Mouse (Mus musculus): ENCODE data around the gene Cnppd1. TPM values are rescaled to one million over a fixed set of nuclear protein-coding genes. Genes with fewer than 3 reads are reported as not detected.

Gene Cnppd1
- 45.6 and 45.9 TPM in 2 replicates for polyA plus RNA-seq (2015; fragmentation: Nextera tagmentation; extraction: Ambion mirVana)

DNA sequence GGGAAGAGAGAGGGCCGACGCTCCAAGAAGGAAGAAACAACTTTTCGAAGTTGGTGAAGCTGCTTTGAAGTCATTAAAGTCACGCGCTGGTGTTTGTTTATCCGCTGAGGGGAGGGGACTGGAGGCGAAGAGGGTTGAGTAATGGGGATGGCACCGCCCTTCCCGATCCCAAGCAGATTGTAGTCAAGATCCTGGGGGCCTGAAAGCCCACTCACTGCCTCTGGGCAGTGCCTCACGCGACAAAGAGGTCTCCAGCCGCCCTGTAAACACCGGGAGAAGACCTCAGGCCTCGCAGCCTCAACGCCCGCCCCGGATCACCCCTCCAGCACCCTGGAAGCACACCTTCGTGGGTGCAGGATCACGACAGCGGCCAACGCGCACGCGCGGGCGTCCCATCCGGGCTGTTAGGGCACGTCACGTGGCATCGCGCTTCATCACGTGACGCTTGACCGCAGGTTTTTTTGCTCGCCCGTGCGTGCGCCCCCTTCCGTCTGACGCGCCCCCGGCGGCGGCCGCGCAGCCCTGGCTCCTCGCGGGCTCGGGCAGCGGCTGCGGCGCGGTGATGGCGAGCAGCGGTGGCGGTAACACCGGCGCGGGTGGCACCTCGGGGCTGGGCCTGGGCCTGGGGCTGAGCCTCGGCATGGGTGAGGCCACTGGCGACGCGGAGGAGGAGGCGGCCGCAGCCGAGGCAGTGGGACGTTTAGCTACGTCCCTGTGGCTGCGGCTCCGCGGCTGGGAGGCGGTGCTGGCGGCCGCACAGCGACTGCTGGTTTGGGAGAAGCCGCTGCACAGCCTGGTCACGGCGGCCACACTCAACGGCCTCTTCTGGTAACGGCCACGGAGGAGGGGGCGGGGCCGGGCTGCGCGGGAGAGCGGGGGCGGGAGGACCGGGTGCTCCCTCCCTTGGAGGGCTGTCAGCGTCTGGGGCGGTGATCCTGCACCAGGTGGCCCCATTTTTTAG lies at the start of gene Cnppd1, which contains the start of gene Retreg2:
Cnppd1 (minus strand) TSS at position 411 of the 961 bp plus-strand sequence.
Retreg2 (plus strand) TSS at position 478 of the 961 bp plus-strand sequence.
- Histone ChIP-seq H3K4me1 (replicated peaks; ENCODE audit: control insufficient read depth, insufficient read depth, low read length) (no peaks in the 10 kb centered on the region), H3K27me3 (replicated peaks; ENCODE audit: control insufficient read depth, insufficient read depth, low read length) (no peaks in the 10 kb centered on the region), H3K36me3 (ENCODE audit: control insufficient read depth, insufficient read depth) (peaks cover 49% of the 10 kb centered on the region), H3K9me3 (ENCODE audit: control insufficient read depth) (no peaks in the 10 kb centered on the region), H3K27ac (ENCODE audit: low read depth, low read length) (peak within 1 kb of the TSS; percentile 96), H3K9ac (ENCODE audit: low read depth, low read length) (peak within 1 kb of the TSS; percentile 76), H3K4me2 (replicated peaks; ENCODE audit: low read depth) (peak within 1 kb of the TSS; percentile 88), H3K4me3 (ENCODE audit: low read depth, low read length) (peak within 1 kb of the TSS; percentile 72)
- TF ChIP-seq CTCF (IDR thresholded peaks at IDR 0.05; ENCODE audit: low read depth): peak; percentile 82
- ATAC-seq: peak; percentile 84
- under 1% methylated on average over 82 of the region's 91 CpGs for WGBS

GRCm38 (mm10) chr1:75191622-75192402 lies 49.3 kb upstream of the Cnppd1 start, which contains the start of the genes Ankzf1 and Atg9a:
Gene Ankzf1, plus strand, starts transcription at chr1:75192151.
Gene Atg9a, minus strand, starts transcription at chr1:75192196.
- WGBS: under 1% methylated on average over 56 of the region's 56 CpGs
- peak; percentile 99 for ATAC-seq
- peak; percentile 29; the same call in 1 of the 2 replicates for TF ChIP-seq CTCF (IDR thresholded peaks at IDR 0.05; ENCODE audit: low read depth)

DNA sequence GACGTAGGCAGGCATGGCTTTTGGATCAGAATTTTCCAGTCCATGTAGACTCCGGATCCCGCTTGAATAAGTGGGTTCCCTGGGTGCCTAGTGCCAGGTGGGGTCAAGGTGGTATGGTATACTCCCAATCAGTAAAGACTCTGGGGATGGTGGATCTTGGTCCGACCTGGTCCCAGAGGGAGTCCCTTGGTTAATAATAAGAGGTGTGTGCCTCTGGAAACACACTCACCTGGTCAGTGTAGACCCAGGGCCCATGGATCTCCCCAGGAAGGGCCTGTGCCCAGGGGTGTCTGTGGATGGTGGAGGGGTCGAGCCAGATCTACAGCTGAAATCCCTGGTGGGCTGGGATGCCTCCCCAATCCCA lies 48.7 kb upstream of the Cnppd1 start:
- H3K9me3 ChIP-seq (ENCODE audit: control insufficient read depth): no peaks in the 10 kb centered on the region
- H3K4me1 ChIP-seq (replicated peaks; ENCODE audit: control insufficient read depth, insufficient read depth, low read length): peaks cover 4% of the 10 kb centered on the region; the same call in 1 of the 2 replicates
- no peak for ATAC-seq
- peaks cover 39% of the 10 kb centered on the region for H3K36me3 ChIP-seq (ENCODE audit: control insufficient read depth, insufficient read depth)
- TF ChIP-seq CTCF (IDR thresholded peaks at IDR 0.05; ENCODE audit: low read depth): no peak
- WGBS: 40% methylated on average over 5 of the region's 5 CpGs
- H3K27me3 ChIP-seq (replicated peaks; ENCODE audit: control insufficient read depth, insufficient read depth, low read length): no peaks in the 10 kb centered on the region
- peak overlapping the region; percentile 91 for H3K4me3 ChIP-seq (ENCODE audit: low read depth, low read length)
- H3K4me2 ChIP-seq (replicated peaks; ENCODE audit: low read depth): peak overlapping the region; percentile 92
- H3K9ac ChIP-seq (ENCODE audit: low read depth, low read length): peak overlapping the region; percentile 82
- peak overlapping the region; percentile 79; the same call in 1 of the 2 replicates for H3K27ac ChIP-seq (ENCODE audit: low read depth, low read length)

More at GRCm38 (mm10) chr1:75191622-75192402, 49.3 kb upstream of the Cnppd1 start, which contains the start of the genes Ankzf1 and Atg9a:
- peaks cover 4% of the 10 kb centered on the region; the same call in 1 of the 2 replicates for H3K4me1 ChIP-seq (replicated peaks; ENCODE audit: control insufficient read depth, insufficient read depth, low read length)
- peak within 1 kb of the TSS; percentile 92 for H3K4me2 ChIP-seq (replicated peaks; ENCODE audit: low read depth)
- H3K4me3 ChIP-seq (ENCODE audit: low read depth, low read length): peak within 1 kb of the TSS; percentile 91
- peak within 1 kb of the TSS; percentile 93 for H3K27ac ChIP-seq (ENCODE audit: low read depth, low read length)
- H3K27me3 ChIP-seq (replicated peaks; ENCODE audit: control insufficient read depth, insufficient read depth, low read length): no peaks in the 10 kb centered on the region
- peaks cover 39% of the 10 kb centered on the region for H3K36me3 ChIP-seq (ENCODE audit: control insufficient read depth, insufficient read depth)
- H3K9me3 ChIP-seq (ENCODE audit: control insufficient read depth): no peaks in the 10 kb centered on the region
- H3K9ac ChIP-seq (ENCODE audit: low read depth, low read length): peak within 1 kb of the TSS; percentile 82

DNA sequence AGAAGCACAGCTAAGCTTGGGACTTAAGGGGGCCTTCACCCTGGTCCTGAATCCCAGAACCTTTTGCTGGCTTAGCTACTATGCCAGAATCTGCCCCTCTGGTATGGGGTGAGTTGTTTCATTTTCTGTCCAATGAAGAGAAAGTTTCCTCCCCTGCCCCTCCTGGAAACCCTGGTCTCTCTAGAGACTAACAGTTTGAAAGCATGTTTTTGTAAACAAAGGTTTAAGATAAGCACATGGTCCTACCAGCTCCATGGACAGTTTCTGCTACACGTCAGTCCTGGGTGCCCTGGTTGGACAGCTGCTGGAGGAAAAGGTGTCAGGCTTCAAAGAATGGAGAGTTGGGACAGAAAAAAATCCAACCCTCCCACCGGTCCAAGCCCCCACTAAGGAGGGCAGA lies 48.1 kb upstream of the Cnppd1 start:
- Histone ChIP-seq H3K27me3 (replicated peaks; ENCODE audit: control insufficient read depth, insufficient read depth, low read length) (no peaks in the 10 kb centered on the region), H3K36me3 (ENCODE audit: control insufficient read depth, insufficient read depth) (peaks cover 39% of the 10 kb centered on the region), H3K27ac (ENCODE audit: low read depth, low read length) (no peak overlapping the region), H3K4me2 (replicated peaks; ENCODE audit: low read depth) (peak overlapping the region; percentile 92), H3K9me3 (ENCODE audit: control insufficient read depth) (no peaks in the 10 kb centered on the region), H3K4me3 (ENCODE audit: low read depth, low read length) (0 out of 2 replicates have a peak overlapping the region, but pooled peaks have one; percentile 91), H3K4me1 (replicated peaks; ENCODE audit: control insufficient read depth, insufficient read depth, low read length) (peaks cover 4% of the 10 kb centered on the region; the same call in 1 of the 2 replicates), H3K9ac (ENCODE audit: low read depth, low read length) (0 out of 2 replicates have a peak overlapping the region, but pooled peaks have one; percentile 4)
- TF ChIP-seq CTCF (IDR thresholded peaks at IDR 0.05; ENCODE audit: low read depth): no peak
- ATAC-seq: no peak
- 36% methylated on average over 2 of the region's 2 CpGs for WGBS

- no peak for ATAC-seq
- H3K4me1 ChIP-seq (replicated peaks; ENCODE audit: control insufficient read depth, insufficient read depth, low read length): peaks cover 4% of the 10 kb centered on the region; the same call in 1 of the 2 replicates
- no peak overlapping the region for H3K4me3 ChIP-seq (ENCODE audit: low read depth, low read length)
- no peak for TF ChIP-seq CTCF (IDR thresholded peaks at IDR 0.05; ENCODE audit: low read depth)
- no peak overlapping the region for H3K9ac ChIP-seq (ENCODE audit: low read depth, low read length)
- H3K27me3 ChIP-seq (replicated peaks; ENCODE audit: control insufficient read depth, insufficient read depth, low read length): no peaks in the 10 kb centered on the region
- H3K4me2 ChIP-seq (replicated peaks; ENCODE audit: low read depth): no peak overlapping the region
- H3K9me3 ChIP-seq (ENCODE audit: control insufficient read depth): no peaks in the 10 kb centered on the region
- WGBS: 90% methylated on average over 2 of the region's 2 CpGs
- peaks cover 53% of the 10 kb centered on the region for H3K36me3 ChIP-seq (ENCODE audit: control insufficient read depth, insufficient read depth)
- H3K27ac ChIP-seq (ENCODE audit: low read depth, low read length): no peak overlapping the region
Observed at GRCm38 (mm10) chr1:75187914-75188483, 45.5 kb upstream of the Cnppd1 start.

Measured in intestine, postnatal 0 days (tissue).